Mouse (Mus musculus) ES-Bruce4 (cell line): ENCODE measurements around the gene Mprip.

Experiments
- CTCF ChIP-seq: IDR thresholded peaks from one replicate; pipeline ENCODE4 v1.8.1; 2011; ENCODE audit warnings: low read depth, low read length
- EP300 ChIP-seq: IDR thresholded peaks from 2 replicates; pipeline ENCODE4 v1.6.1; 2011; ENCODE audit warnings: low read depth, low read length; ENCODE audit not compliant: insufficient read depth
- POLR2A ChIP-seq: IDR thresholded peaks from one replicate; pipeline ENCODE4 v1.8.1; 2011; ENCODE audit warnings: low read length; ENCODE audit not compliant: insufficient read depth

GRCm38 (mm10) chr11:59700787-59701186, 39.7 kb downstream of the Mprip start:
- TF ChIP-seq CTCF (no peak), EP300 (no peak), POLR2A (no peak)
